Mouse (Mus musculus): ENCODE measurements around the gene Cox14. TPM values are rescaled to one million over a fixed set of nuclear protein-coding genes. Genes with fewer than 3 reads are reported as not detected.

Cox14 gene
- polyA plus RNA-seq, 1 experiment from 2014 or later: 180 TPM

DNA sequence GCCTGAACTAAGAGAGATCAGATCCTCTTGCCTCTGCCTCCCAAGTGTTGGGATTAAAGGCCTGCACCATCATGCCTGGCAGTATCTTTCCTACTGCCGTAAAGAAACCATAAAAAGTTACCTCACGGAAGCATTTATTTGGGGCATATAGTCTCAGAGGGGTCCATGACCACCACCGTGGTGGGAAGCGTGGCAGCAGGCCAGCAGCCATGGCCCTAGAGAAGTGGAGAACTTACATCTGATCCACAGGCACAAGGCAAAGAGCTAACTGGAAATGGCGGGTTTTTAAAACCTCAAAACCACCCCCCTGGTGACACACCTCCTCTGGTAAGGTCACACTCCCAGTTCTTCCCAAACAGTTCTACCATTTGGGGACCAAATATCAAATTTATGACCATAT is 2.8 kb downstream of the Cox14 start:
- Histone ChIP-seq H3K4me3 (ENCODE audit: low read depth, low read length) (no peak overlapping the region), H3K27me3 (replicated peaks; ENCODE audit: control insufficient read depth, insufficient read depth, low read length) (no peaks in the 10 kb centered on the region), H3K9me3 (ENCODE audit: control insufficient read depth, low read length) (0 out of 2 replicates have a peak, but pooled peaks cover 6% of the 10 kb centered on the region), H3K9ac (ENCODE audit: low read depth, low read length) (no peak overlapping the region), H3K4me2 (ENCODE audit: low read depth, low read length) (no peak overlapping the region), H3K36me3 (ENCODE audit: control insufficient read depth, insufficient read depth, low read length) (peaks cover 48% of the 10 kb centered on the region), H3K27ac (replicated peaks; ENCODE audit: low read depth, low read length) (no peak overlapping the region), H3K4me1 (ENCODE audit: control insufficient read depth, insufficient read depth, low read length) (peaks cover 11% of the 10 kb centered on the region)
- no peak for ATAC-seq (ENCODE audit: low read depth)
- WGBS: 95% methylated on average over 5 of the region's 5 CpGs
- DNase-seq (ENCODE audit: low spot score): no peak

DNA sequence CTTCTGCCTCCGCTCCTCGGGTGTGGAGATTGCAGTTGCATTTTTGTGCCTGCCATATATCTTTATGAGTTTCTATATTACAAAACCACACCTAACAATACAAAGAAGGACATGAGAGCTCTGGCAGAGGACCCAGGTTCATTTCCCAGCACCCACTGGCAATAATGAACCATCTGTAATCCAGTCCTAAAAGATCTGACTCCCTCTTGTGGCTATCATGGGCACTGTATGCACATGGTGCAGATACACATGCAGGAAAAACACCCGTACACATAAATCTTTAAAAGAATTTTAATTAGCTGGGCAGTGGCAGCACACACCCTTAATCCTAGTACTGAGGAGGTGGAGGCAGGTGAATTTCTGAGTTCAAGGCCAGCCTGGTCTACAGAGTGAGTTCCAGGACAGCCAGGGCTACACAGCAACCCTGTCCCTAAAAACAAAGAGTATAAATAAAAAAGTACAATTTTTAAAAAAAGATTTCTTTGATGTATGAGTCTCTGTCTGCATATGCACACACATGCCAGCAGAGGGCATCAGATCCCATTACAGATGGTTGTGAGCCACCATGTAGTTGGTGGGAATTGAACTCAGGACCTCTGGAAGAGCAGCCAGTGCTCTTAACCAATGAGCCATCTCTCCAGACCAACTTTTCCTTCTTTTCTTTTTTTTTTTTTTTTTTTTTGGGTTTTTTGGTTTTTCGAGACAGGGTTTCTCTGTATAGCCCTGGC is 3.8 kb downstream of the Cox14 start:
- ATAC-seq (ENCODE audit: low read depth): no peak
- no peak overlapping the region for H3K9ac ChIP-seq (ENCODE audit: low read depth, low read length)
- H3K4me1 ChIP-seq (ENCODE audit: control insufficient read depth, insufficient read depth, low read length): peaks cover 4% of the 10 kb centered on the region
- H3K4me3 ChIP-seq (ENCODE audit: low read depth, low read length): no peak overlapping the region
- 0 out of 2 replicates have a peak, but pooled peaks cover 6% of the 10 kb centered on the region for H3K9me3 ChIP-seq (ENCODE audit: control insufficient read depth, low read length)
- no peak for DNase-seq (ENCODE audit: low spot score)
- WGBS: 93% methylated on average over 3 of the region's 4 CpGs
- peaks cover 56% of the 10 kb centered on the region for H3K36me3 ChIP-seq (ENCODE audit: control insufficient read depth, insufficient read depth, low read length)
- H3K27me3 ChIP-seq (replicated peaks; ENCODE audit: control insufficient read depth, insufficient read depth, low read length): no peaks in the 10 kb centered on the region
- H3K4me2 ChIP-seq (ENCODE audit: low read depth, low read length): no peak overlapping the region
- H3K27ac ChIP-seq (replicated peaks; ENCODE audit: low read depth, low read length): no peak overlapping the region

DNA sequence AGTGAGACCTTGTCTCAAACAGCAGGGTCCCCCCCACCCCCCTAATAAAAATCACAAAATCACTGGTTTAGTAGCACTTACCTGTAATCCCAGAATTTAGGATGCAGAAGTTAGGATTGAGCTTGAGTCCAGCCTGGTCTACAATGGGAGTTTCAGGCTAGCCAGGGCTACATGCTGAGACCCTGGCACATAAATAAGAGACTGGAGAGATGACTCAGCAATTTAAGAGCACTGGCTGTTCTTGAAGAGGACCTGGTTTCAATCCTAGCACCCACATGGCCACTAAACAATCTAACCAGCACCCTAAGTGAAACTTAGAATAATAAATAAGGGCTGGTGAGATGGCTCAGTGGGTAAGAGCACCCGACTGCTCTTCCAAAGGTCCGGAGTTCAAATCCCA is 5.7 kb downstream of the Cox14 start:
- H3K9ac ChIP-seq (ENCODE audit: low read depth, low read length): no peak overlapping the region
- H3K4me3 ChIP-seq (ENCODE audit: low read depth, low read length): no peak overlapping the region
- 93% methylated on average over 2 of the region's 2 CpGs for WGBS
- no peaks in the 10 kb centered on the region for H3K27me3 ChIP-seq (replicated peaks; ENCODE audit: control insufficient read depth, insufficient read depth, low read length)
- H3K27ac ChIP-seq (replicated peaks; ENCODE audit: low read depth, low read length): no peak overlapping the region
- no peak overlapping the region for H3K4me2 ChIP-seq (ENCODE audit: low read depth, low read length)
- peaks cover 73% of the 10 kb centered on the region for H3K36me3 ChIP-seq (ENCODE audit: control insufficient read depth, insufficient read depth, low read length)
- DNase-seq (ENCODE audit: low spot score): no peak
- peaks cover 4% of the 10 kb centered on the region; the same call in 1 of the 2 replicates for H3K4me1 ChIP-seq (ENCODE audit: control insufficient read depth, insufficient read depth, low read length)
- 0 out of 2 replicates have a peak, but pooled peaks cover 6% of the 10 kb centered on the region for H3K9me3 ChIP-seq (ENCODE audit: control insufficient read depth, low read length)
- ATAC-seq (ENCODE audit: low read depth): no peak

DNA sequence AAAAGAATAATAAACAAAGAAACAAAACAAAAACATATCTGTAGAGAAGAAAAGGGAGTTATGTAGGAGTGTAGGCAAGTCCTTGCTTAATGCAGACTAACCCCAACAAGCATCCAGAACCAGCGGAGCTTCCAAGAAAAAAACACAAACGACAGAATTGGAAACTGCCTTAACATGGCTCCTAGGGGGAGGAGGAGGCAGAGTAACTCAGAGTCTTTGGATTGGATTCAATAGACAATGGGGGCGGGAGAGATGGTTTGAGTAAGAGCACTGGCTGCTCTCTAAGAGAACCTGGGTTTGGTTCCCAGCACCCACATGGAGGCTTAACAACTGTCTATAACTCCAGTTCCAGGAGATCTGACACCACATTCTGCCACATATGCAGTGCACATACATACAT is 6.3 kb downstream of the Cox14 start:
- H3K27me3 ChIP-seq (replicated peaks; ENCODE audit: control insufficient read depth, insufficient read depth, low read length): no peaks in the 10 kb centered on the region
- H3K27ac ChIP-seq (replicated peaks; ENCODE audit: low read depth, low read length): no peak overlapping the region
- no peak overlapping the region for H3K4me2 ChIP-seq (ENCODE audit: low read depth, low read length)
- no peak for DNase-seq (ENCODE audit: low spot score)
- no peak overlapping the region for H3K4me3 ChIP-seq (ENCODE audit: low read depth, low read length)
- ATAC-seq (ENCODE audit: low read depth): no peak
- peaks cover 78% of the 10 kb centered on the region for H3K36me3 ChIP-seq (ENCODE audit: control insufficient read depth, insufficient read depth, low read length)
- H3K9ac ChIP-seq (ENCODE audit: low read depth, low read length): no peak overlapping the region
- 0 out of 2 replicates have a peak, but pooled peaks cover 6% of the 10 kb centered on the region for H3K9me3 ChIP-seq (ENCODE audit: control insufficient read depth, low read length)
- H3K4me1 ChIP-seq (ENCODE audit: control insufficient read depth, insufficient read depth, low read length): peaks cover 1% of the 10 kb centered on the region; the same call in 1 of the 2 replicates
- WGBS: 95% methylated on average over 3 of the region's 3 CpGs

DNA sequence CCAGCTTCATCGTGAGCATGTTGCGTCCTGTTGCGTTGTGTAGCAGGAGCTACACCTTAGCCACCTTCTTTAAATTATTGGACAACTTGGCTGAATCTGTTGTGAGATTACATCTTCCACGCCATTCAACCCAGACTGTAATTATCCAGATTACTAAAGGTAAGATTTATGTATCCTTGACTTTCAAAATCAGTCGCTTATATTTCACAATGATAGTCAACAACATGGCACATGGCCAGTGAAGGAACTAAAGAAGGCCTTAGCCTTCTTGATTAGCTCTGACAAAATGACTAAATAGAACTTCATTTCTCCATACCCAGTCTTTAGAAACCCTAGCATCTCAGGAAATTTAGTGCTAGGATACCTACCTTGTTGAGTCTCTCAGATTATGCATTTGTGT is 7.8 kb downstream of the Cox14 start:
- Histone ChIP-seq H3K9ac (ENCODE audit: low read depth, low read length) (no peak overlapping the region), H3K36me3 (ENCODE audit: control insufficient read depth, insufficient read depth, low read length) (peaks cover 83% of the 10 kb centered on the region), H3K9me3 (ENCODE audit: control insufficient read depth, low read length) (0 out of 2 replicates have a peak, but pooled peaks cover 6% of the 10 kb centered on the region), H3K4me1 (ENCODE audit: control insufficient read depth, insufficient read depth, low read length) (no peaks in the 10 kb centered on the region), H3K4me2 (ENCODE audit: low read depth, low read length) (no peak overlapping the region), H3K27ac (replicated peaks; ENCODE audit: low read depth, low read length) (no peak overlapping the region), H3K4me3 (ENCODE audit: low read depth, low read length) (no peak overlapping the region), H3K27me3 (replicated peaks; ENCODE audit: control insufficient read depth, insufficient read depth, low read length) (no peaks in the 10 kb centered on the region)
- no peak for ATAC-seq (ENCODE audit: low read depth)
- WGBS: 92% methylated on average over 5 of the region's 5 CpGs
- DNase-seq (ENCODE audit: low spot score): no peak

DNA sequence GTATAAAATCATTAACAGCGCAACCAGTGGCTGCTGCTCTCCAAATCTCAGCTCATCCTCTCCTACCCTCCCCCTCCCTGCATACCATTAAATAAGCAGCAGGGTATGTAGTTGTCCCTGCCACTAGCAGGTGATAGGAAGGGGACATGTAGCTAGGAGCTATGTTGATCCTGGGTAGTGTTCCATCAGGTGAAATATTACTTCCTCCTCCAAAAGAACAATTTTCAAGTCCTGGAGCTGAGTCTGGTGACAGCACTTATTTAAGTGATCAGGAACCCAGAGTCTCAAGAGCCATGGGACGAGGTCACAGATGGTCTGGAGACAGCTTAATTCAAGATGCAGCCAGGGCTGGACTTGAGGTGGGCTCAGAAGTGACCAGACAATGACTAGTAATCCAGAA is 10.2 kb downstream of the Cox14 start:
- DNase-seq (ENCODE audit: low spot score) (no peak), ATAC-seq (ENCODE audit: low read depth) (no peak)
- WGBS: 96% methylated on average over 2 of the region's 2 CpGs
- H3K27ac ChIP-seq (replicated peaks; ENCODE audit: low read depth, low read length): no peak overlapping the region
- H3K4me2 ChIP-seq (ENCODE audit: low read depth, low read length): no peak overlapping the region
- no peaks in the 10 kb centered on the region for H3K4me1 ChIP-seq (ENCODE audit: control insufficient read depth, insufficient read depth, low read length)
- H3K4me3 ChIP-seq (ENCODE audit: low read depth, low read length): no peak overlapping the region
- H3K27me3 ChIP-seq (replicated peaks; ENCODE audit: control insufficient read depth, insufficient read depth, low read length): no peaks in the 10 kb centered on the region
- H3K36me3 ChIP-seq (ENCODE audit: control insufficient read depth, insufficient read depth, low read length): peaks cover 87% of the 10 kb centered on the region
- H3K9me3 ChIP-seq (ENCODE audit: control insufficient read depth, low read length): no peaks in the 10 kb centered on the region
- H3K9ac ChIP-seq (ENCODE audit: low read depth, low read length): no peak overlapping the region

DNA sequence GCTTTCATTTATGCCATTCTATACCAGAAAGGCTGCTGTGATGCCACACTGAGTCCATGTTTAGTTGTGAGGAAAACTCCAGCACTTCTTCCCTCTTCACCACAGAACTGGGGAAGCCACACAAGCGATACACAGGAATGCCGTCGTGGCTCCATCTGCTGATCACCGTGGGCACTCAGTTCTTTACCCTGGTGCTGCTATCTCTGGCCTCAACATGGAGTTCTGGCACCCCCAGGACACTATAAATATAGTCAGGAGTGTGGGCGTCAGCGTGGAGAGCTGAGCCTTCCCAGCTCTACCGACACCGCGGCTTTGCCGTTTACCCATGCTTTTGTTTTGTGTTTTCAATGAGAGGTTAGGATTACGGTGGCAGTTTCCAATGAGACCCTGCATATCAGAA is 11.3 kb downstream of the Cox14 start:
- H3K4me1 ChIP-seq (ENCODE audit: control insufficient read depth, insufficient read depth, low read length): no peaks in the 10 kb centered on the region
- H3K36me3 ChIP-seq (ENCODE audit: control insufficient read depth, insufficient read depth, low read length): peaks cover 92% of the 10 kb centered on the region
- ATAC-seq (ENCODE audit: low read depth) (no peak), DNase-seq (ENCODE audit: low spot score) (no peak)
- H3K9ac ChIP-seq (ENCODE audit: low read depth, low read length): no peak overlapping the region
- H3K27me3 ChIP-seq (replicated peaks; ENCODE audit: control insufficient read depth, insufficient read depth, low read length): no peaks in the 10 kb centered on the region
- no peak overlapping the region for H3K4me3 ChIP-seq (ENCODE audit: low read depth, low read length)
- WGBS: 89% methylated on average over 11 of the region's 11 CpGs
- H3K9me3 ChIP-seq (ENCODE audit: control insufficient read depth, low read length): no peaks in the 10 kb centered on the region
- H3K27ac ChIP-seq (replicated peaks; ENCODE audit: low read depth, low read length): no peak overlapping the region
- no peak overlapping the region for H3K4me2 ChIP-seq (ENCODE audit: low read depth, low read length)

DNA sequence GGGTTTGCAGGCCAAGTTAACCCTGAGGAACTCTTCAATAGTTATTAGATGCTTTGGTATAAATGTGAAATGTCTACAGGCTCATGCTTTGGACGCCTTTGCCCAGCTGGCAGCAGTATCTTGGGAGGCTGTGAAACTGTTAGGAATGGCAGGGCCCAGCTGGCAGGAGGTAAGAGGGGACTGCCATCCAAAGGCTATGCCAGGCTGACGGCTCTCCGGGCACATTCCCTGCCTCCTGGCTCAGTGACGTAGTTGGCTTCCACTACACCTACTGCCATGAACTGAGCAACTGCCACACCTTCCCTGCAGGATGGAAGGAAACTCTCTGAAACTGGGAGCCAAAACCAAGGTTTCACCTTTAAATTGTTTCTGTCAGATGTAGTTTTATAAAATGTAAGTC is 14.8 kb downstream of the Cox14 start:
- ATAC-seq (ENCODE audit: low read depth): no peak

DNA sequence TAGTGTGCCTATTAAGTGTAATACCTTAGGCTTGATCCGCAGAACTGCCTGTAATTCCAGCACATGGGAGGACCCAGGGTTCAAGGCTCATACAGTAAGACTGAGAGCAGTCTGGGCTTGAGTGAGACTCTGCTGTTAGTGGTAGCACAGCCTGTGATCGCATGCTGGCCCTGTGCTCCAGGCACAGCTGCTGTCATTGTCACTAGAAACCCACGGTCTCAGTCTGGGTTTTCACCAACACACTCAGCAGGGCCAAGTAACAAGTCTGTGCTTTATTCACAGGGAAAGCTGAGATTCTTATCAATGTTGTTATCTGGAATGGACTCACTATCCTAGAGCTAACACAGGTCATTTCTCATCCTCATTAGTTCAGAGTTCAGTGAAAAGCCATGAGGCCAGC is 28.8 kb downstream of the Cox14 start:
- H3K27ac ChIP-seq (replicated peaks; ENCODE audit: low read depth, low read length): no peak overlapping the region
- H3K4me2 ChIP-seq (ENCODE audit: low read depth, low read length): no peak overlapping the region
- no peak overlapping the region for H3K9ac ChIP-seq (ENCODE audit: low read depth, low read length)
- no peaks in the 10 kb centered on the region for H3K9me3 ChIP-seq (ENCODE audit: control insufficient read depth, low read length)
- 69% methylated on average over 3 of the region's 3 CpGs for WGBS
- H3K4me1 ChIP-seq (ENCODE audit: control insufficient read depth, insufficient read depth, low read length): no peaks in the 10 kb centered on the region
- no peak for ATAC-seq (ENCODE audit: low read depth)
- 0 out of 2 replicates have a peak, but pooled peaks cover 5% of the 10 kb centered on the region for H3K36me3 ChIP-seq (ENCODE audit: control insufficient read depth, insufficient read depth, low read length)
- no peaks in the 10 kb centered on the region for H3K27me3 ChIP-seq (replicated peaks; ENCODE audit: control insufficient read depth, insufficient read depth, low read length)
- H3K4me3 ChIP-seq (ENCODE audit: low read depth, low read length): no peak overlapping the region
- DNase-seq (ENCODE audit: low spot score): no peak

More for the DNA sequence above, 14.8 kb downstream of the Cox14 start:
- Histone ChIP-seq H3K27ac (replicated peaks; ENCODE audit: low read depth, low read length) (no peak overlapping the region), H3K4me1 (ENCODE audit: control insufficient read depth, insufficient read depth, low read length) (no peaks in the 10 kb centered on the region), H3K9me3 (ENCODE audit: control insufficient read depth, low read length) (no peaks in the 10 kb centered on the region), H3K4me3 (ENCODE audit: low read depth, low read length) (no peak overlapping the region), H3K4me2 (ENCODE audit: low read depth, low read length) (no peak overlapping the region), H3K9ac (ENCODE audit: low read depth, low read length) (no peak overlapping the region), H3K27me3 (replicated peaks; ENCODE audit: control insufficient read depth, insufficient read depth, low read length) (no peaks in the 10 kb centered on the region), H3K36me3 (ENCODE audit: control insufficient read depth, insufficient read depth, low read length) (peaks cover 90% of the 10 kb centered on the region)
- 93% methylated on average over 4 of the region's 4 CpGs for WGBS
- no peak for DNase-seq (ENCODE audit: low spot score)
